Mouse (Mus musculus): ENCODE measurements at regions not wholly inside any gene's neighbourhood (a gene's known extent, or its start where the extent isn't known, plus 50 kb on each side); places are given as distances from the start of the nearest gene placed in this dataset.

DNA sequence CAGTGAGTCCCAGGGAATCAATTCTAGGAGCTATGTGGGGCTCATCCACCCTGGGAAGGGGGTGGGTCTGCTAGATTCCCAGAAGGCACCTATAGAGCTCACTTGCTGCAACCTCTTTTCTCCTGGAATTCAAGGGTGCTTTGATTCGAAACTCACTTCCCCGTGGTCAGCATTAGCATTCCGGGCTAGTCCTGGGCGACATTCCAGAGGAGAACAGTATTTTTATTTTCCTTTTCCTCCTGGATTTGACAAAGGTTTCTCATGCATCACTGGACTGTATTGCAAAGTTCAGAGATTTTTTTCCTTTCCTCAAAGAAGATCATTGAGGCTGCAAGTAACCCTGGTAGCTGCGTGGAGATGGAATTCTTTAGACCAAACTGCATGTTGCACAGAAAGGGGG, 129.3 kb upstream of the Id4 start:
- ATAC-seq (ENCODE audit: insufficient number of reproducible peaks, insufficient read depth, low FRiP score, low TSS enrichment, low read depth): no peak
- Histone ChIP-seq H3K4me2 (no peak overlapping the region), H3K9me3 (no peaks in the 10 kb centered on the region), H3K27ac (peak overlapping the region; percentile 80; the same call in 1 of the 2 replicates), H3K4me1 (peaks cover 34% of the 10 kb centered on the region), H3K36me3 (no peaks in the 10 kb centered on the region), H3K4me3 (no peak overlapping the region), H3K27me3 (no peaks in the 10 kb centered on the region), H3K9ac (no peak overlapping the region)
- WGBS: 25% methylated on average over 5 of the region's 5 CpGs

DNA sequence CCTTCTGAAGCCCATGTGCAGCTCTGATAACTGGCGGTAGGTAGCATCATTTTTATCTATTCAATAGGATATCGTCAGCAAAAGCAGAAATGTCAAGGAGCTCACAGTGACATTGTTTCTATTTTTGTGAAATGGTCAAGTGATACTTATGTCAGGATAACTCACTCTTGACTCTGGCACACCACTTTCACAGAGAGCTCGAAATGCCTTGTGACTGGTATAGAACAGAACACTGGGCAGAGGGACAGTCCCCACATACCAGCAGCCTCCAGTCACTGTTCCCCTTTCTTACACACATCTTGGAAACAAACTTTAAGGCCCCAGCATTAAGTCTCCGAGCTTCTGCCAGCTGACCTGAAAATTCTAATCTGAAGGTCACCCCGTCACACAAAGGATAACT, 115.1 kb upstream of the Id4 start:
- 87% methylated on average over 5 of the region's 5 CpGs for WGBS
- no peak overlapping the region for H3K4me3 ChIP-seq
- H3K4me1 ChIP-seq: peaks cover 3% of the 10 kb centered on the region; the same call in 1 of the 2 replicates
- H3K4me2 ChIP-seq: no peak overlapping the region
- H3K9me3 ChIP-seq: no peaks in the 10 kb centered on the region
- H3K36me3 ChIP-seq: no peaks in the 10 kb centered on the region
- no peak overlapping the region for H3K27ac ChIP-seq
- H3K9ac ChIP-seq: no peak overlapping the region
- ATAC-seq (ENCODE audit: insufficient number of reproducible peaks, insufficient read depth, low FRiP score, low TSS enrichment, low read depth): no peak
- H3K27me3 ChIP-seq: no peaks in the 10 kb centered on the region

DNA sequence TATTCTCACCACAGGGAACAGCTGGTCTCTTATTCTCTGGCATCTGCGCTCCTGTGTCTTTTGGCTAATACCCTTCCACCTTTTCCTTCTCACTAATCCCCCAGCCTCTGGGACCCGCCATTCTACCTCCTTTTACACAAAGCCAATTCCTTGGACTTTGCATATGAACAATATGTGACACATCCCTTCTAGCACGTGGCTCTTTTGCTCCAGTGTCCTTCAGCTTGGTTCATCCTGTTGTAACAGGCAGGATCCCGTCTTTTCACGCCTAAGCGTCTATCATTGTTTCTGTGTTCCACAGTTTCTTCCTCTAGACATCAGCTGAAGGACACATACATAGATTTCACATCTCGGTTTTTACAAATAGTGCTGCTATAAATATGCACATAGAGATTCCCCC, 114.0 kb upstream of the Id4 start:
- Histone ChIP-seq H3K9me3 (no peaks in the 10 kb centered on the region), H3K9ac (no peak overlapping the region), H3K4me3 (no peak overlapping the region), H3K4me1 (peaks cover 3% of the 10 kb centered on the region; the same call in 1 of the 2 replicates), H3K4me2 (no peak overlapping the region), H3K27ac (no peak overlapping the region), H3K36me3 (no peaks in the 10 kb centered on the region), H3K27me3 (no peaks in the 10 kb centered on the region)
- no peak for ATAC-seq (ENCODE audit: insufficient number of reproducible peaks, insufficient read depth, low FRiP score, low TSS enrichment, low read depth)
- WGBS: 85% methylated on average over 7 of the region's 7 CpGs

DNA sequence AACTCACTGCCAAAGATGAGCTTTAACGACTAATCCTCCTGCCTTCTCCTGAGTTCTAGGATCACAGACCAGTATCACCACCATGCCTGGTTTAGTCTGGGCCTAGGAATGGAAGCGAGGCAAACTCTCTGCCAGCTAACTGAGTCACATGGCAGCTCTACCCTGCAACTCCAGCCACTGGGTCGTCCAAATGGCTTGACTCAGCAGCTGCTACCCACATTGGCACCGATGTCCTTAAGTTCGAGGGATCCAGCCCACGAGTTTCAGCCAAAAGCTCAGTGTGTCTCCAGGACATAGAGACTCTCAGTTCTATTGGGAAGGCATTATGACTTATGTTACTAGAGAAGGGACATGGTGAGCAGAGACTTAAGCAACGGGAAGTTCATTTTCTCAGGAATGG, 107.8 kb upstream of the Id4 start:
- no peak overlapping the region for H3K4me3 ChIP-seq
- no peaks in the 10 kb centered on the region for H3K9me3 ChIP-seq
- no peaks in the 10 kb centered on the region for H3K36me3 ChIP-seq
- H3K4me1 ChIP-seq: peaks cover 2% of the 10 kb centered on the region; the same call in 1 of the 2 replicates
- H3K9ac ChIP-seq: no peak overlapping the region
- ATAC-seq (ENCODE audit: insufficient number of reproducible peaks, insufficient read depth, low FRiP score, low TSS enrichment, low read depth): no peak
- no peak overlapping the region for H3K4me2 ChIP-seq
- WGBS: 69% methylated on average over 7 of the region's 7 CpGs
- no peaks in the 10 kb centered on the region; the same call in 1 of the 2 replicates for H3K27me3 ChIP-seq
- no peak overlapping the region for H3K27ac ChIP-seq

DNA sequence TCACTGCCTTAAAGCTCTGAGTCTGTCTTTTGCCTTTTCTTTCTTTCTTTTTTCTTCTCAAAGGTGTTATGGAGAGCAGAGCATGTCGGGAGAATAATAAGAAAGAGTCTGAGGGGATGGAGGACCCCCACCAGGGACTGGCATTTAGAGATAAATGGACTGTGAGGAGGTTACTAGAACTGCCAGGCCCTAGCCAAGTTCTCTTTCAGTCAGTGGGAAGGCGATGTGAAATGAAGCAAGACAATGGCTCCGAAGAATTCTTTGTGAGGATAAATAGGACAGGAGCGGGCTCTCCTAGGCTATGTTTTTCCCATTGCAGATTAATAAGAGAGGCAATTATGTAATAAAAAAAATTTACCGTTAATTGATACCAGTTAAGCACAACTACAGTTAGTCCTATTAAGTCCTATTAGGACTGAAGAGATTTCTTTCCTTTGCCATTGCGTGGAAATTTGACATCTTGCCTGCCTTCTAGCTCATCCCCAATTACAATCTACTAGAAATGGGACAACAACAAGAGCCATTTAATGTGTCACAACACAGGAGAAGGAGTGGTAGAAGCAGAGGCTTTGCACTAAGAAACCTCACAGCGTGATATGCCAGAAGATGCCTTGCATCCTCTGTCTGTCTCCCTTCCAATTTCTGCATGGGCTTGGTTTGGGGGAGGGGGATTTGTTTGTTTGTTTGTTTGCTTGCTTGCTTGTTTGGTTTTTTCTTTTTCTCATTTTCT, 107.2 kb upstream of the Id4 start:
- WGBS: 65% methylated on average over 7 of the region's 7 CpGs

DNA sequence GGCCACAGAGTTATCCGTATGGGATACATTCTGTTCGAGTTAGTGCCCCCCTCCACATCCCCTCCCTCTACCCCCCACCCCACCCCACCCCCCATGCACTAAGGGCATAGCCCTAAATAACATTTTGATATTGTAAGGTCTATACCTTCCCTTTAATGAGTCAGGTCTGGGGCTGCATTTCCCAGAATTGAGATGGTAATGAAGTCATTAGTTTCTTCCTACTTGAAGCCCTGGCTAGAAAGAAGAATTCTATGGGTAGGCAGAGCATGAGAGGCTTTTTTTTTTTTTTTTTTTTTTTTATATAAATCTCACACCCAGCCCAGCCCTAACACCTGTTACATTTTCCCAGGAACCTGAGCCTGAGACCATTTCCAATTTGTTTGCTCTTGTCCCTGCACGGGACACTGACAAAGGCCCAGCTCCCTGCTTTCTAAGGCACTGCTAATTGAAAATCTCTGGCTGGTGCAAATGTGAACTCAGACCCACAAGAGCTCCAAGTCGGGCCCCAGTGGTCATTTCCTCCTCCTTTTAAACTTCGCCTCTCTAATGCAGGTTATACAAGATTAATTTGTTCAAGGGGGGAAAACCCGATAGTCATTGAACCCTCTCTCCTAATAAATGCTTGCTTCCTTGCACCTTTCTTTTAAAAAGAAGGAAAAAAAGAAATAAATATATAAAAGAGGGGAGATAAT, 106.5 kb upstream of the Id4 start:
- no peak overlapping the region for H3K4me2 ChIP-seq
- H3K27ac ChIP-seq: no peak overlapping the region
- H3K36me3 ChIP-seq: no peaks in the 10 kb centered on the region
- no peaks in the 10 kb centered on the region; the same call in 1 of the 2 replicates for H3K27me3 ChIP-seq
- no peaks in the 10 kb centered on the region for H3K9me3 ChIP-seq
- 34% methylated on average over 6 of the region's 6 CpGs for WGBS
- no peak overlapping the region for H3K9ac ChIP-seq
- ATAC-seq (ENCODE audit: insufficient number of reproducible peaks, insufficient read depth, low FRiP score, low TSS enrichment, low read depth): no peak
- H3K4me1 ChIP-seq: peaks cover 10% of the 10 kb centered on the region
- no peak overlapping the region for H3K4me3 ChIP-seq

More for the DNA sequence above, 107.2 kb upstream of the Id4 start:
- H3K9me3 ChIP-seq: no peaks in the 10 kb centered on the region
- H3K27me3 ChIP-seq: no peaks in the 10 kb centered on the region; the same call in 1 of the 2 replicates
- no peak overlapping the region for H3K4me2 ChIP-seq
- H3K4me1 ChIP-seq: peaks cover 3% of the 10 kb centered on the region
- H3K36me3 ChIP-seq: no peaks in the 10 kb centered on the region
- ATAC-seq (ENCODE audit: insufficient number of reproducible peaks, insufficient read depth, low FRiP score, low TSS enrichment, low read depth): no peak
- no peak overlapping the region for H3K4me3 ChIP-seq
- no peak overlapping the region for H3K27ac ChIP-seq
- no peak overlapping the region for H3K9ac ChIP-seq

DNA sequence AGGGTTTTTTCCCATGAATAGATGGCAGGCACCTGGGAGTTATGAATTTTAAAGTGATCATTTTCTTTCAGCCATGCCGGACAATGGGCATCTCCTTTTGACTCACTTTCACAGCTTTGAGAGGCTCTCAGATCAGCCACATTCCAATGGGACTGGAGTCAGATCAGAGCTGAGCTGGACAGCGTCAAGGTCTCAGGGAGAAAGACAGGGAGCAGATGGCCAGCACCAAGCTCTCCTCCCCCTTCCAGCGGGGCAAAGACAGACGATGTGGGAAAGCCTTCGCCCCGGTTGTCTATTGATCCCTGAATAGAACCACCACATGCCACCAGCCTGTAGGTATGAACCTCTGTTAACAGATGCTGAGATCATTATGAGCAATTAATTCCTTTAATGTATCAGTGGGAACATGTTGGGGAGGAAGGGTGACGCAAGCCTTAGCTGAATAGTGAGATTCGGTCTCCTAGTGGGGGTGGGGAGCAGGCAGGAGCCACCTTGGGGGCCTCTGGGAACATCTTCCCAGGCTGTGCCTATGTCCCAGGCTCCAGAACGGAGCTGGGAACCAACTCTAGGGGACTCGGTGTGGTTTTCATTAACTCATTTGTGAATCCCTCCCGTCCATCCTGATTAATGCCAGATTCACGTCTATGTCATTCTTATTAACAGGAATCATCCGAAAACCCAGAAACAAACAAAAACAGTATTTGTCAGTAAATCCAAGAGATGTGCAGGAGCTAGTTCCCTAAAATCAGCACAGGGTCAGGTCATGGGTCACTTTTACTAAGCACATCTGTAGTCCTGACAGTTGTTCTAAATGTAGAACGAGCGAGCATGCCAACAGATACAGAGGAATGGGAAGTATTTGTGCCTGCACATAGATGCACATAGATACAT, 101.8 kb upstream of the Id4 start:
- no peaks in the 10 kb centered on the region; the same call in 1 of the 2 replicates for H3K27me3 ChIP-seq
- H3K4me1 ChIP-seq: peaks cover 18% of the 10 kb centered on the region
- WGBS: 13% methylated on average over 15 of the region's 15 CpGs
- no peak overlapping the region; the same call in 1 of the 2 replicates for H3K4me3 ChIP-seq
- no peaks in the 10 kb centered on the region for H3K9me3 ChIP-seq
- H3K9ac ChIP-seq: no peak overlapping the region
- ATAC-seq (ENCODE audit: insufficient number of reproducible peaks, insufficient read depth, low FRiP score, low TSS enrichment, low read depth): no peak
- H3K36me3 ChIP-seq: no peaks in the 10 kb centered on the region
- H3K4me2 ChIP-seq: peak overlapping the region; percentile 39
- H3K27ac ChIP-seq: no peak overlapping the region

DNA sequence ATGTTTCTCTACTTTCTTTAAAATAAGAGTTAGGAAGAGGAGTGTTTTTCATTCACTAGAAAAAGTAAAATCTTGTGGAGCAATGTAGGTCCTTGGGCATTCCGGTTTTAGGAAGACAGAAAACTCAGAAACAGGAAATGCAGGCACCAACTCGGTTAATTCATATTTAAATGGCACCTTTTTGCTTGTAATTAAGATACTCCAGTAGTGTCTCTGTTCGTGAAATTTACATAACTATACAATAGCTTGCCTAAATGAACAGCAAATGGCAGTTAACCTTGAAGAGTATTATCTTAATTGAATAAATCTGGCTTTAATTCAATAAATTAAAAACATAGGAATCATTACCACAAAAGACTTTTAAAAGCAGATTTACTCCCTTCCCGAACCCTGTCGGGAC, 100.9 kb upstream of the Id4 start:
- ATAC-seq (ENCODE audit: insufficient number of reproducible peaks, insufficient read depth, low FRiP score, low TSS enrichment, low read depth): no peak
- H3K36me3 ChIP-seq: no peaks in the 10 kb centered on the region
- H3K9me3 ChIP-seq: no peaks in the 10 kb centered on the region
- H3K27ac ChIP-seq: no peak overlapping the region
- H3K4me1 ChIP-seq: peaks cover 18% of the 10 kb centered on the region
- 19% methylated on average over 5 of the region's 5 CpGs for whole genome bisulfite sequencing
- no peak overlapping the region for H3K9ac ChIP-seq
- H3K4me3 ChIP-seq: no peak overlapping the region
- H3K27me3 ChIP-seq: no peaks in the 10 kb centered on the region; the same call in 1 of the 2 replicates
- no peak overlapping the region for H3K4me2 ChIP-seq

DNA sequence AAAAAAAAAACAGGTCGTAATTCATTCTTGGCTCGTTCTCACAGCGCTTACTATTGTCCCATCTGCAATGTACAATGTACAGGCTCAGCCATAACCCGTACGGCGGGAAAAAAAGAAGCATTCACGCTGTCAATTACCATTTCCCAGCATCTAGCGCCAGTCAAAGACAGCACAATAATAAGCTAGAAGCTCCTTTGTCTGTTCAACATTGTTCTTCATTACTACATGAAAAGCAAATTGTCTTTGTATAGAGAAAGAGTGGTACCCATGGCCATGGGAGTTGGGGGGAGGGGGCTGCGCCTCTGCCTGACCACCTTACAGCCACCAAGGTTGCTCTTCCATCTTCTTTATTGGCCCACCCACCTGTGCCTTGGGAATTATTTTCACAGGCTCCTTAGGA, 99.7 kb upstream of the Id4 start:
- H3K9me3 ChIP-seq: no peaks in the 10 kb centered on the region
- WGBS: 75% methylated on average over 9 of the region's 9 CpGs
- ATAC-seq (ENCODE audit: insufficient number of reproducible peaks, insufficient read depth, low FRiP score, low TSS enrichment, low read depth): no peak

DNA sequence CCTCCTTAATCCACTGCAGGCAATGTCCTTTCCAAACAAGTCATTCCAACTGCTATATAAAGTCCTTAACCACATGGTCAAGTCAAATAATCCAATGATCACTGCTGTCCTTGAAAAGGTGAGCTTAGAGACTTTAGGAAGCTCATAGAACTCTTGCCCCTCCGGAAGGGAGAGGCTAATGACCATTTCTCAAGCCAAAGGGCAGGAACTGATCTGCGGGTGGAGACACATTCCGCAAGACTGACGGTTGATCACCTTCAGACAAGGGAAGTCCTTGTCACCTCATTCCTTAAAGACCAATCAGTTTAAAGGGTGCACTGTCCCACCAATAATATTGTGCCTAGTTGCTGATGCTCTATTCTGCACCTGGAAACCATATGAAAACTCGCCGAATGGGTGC, 96.4 kb upstream of the Id4 start:
- Histone ChIP-seq H3K9ac (no peak overlapping the region), H3K27me3 (no peaks in the 10 kb centered on the region), H3K4me3 (no peak overlapping the region), H3K9me3 (no peaks in the 10 kb centered on the region), H3K36me3 (no peaks in the 10 kb centered on the region), H3K4me2 (no peak overlapping the region), H3K4me1 (peaks cover 7% of the 10 kb centered on the region), H3K27ac (no peak overlapping the region)
- WGBS: 90% methylated on average over 6 of the region's 6 CpGs
- ATAC-seq (ENCODE audit: insufficient number of reproducible peaks, insufficient read depth, low FRiP score, low TSS enrichment, low read depth): no peak

More for the DNA sequence above, 99.7 kb upstream of the Id4 start:
- Histone ChIP-seq H3K27ac (no peak overlapping the region), H3K27me3 (no peaks in the 10 kb centered on the region), H3K4me2 (no peak overlapping the region), H3K4me3 (no peak overlapping the region), H3K9ac (no peak overlapping the region), H3K4me1 (peaks cover 18% of the 10 kb centered on the region), H3K36me3 (no peaks in the 10 kb centered on the region)

DNA sequence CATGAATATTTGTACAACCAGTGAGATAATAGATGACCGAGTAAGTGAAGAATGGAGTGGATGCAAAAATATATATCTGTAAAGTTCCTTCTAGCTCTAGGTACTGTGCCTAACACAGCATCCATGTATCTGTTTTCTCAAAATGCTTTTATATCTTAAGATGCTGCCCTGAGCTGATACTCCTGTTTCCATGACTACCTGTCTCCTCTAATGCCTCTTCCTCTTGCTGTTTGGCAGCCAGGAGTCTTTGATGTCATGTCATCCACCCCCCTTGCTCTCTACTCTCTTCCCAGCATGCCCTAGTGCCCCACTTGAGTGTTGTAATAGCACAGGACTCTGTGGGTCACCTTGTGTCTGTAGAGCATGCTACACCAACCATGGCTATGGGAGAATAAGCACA, 95.2 kb upstream of the Id4 start:
- no peak for ATAC-seq (ENCODE audit: insufficient number of reproducible peaks, insufficient read depth, low FRiP score, low TSS enrichment, low read depth)
- Histone ChIP-seq H3K4me1 (no peaks in the 10 kb centered on the region), H3K4me2 (no peak overlapping the region), H3K9ac (no peak overlapping the region), H3K36me3 (no peaks in the 10 kb centered on the region), H3K27ac (no peak overlapping the region), H3K27me3 (no peaks in the 10 kb centered on the region), H3K9me3 (no peaks in the 10 kb centered on the region), H3K4me3 (no peak overlapping the region)
- 92% methylated on average over 1 of the region's 1 CpGs for WGBS

Data from embryonic facial prominence, embryonic 13.5 days (tissue).